Mouse (Mus musculus) yolk sac, embryonic 10.5 days (tissue): Measurements from ENCODE around the gene Prcc.

ENCODE experiments used
- DNase-seq: peaks from one replicate; pipeline ENCODE4 v3.0.0-alpha.2; 2017; ENCODE audit warnings: low spot score

Prcc gene

DNA sequence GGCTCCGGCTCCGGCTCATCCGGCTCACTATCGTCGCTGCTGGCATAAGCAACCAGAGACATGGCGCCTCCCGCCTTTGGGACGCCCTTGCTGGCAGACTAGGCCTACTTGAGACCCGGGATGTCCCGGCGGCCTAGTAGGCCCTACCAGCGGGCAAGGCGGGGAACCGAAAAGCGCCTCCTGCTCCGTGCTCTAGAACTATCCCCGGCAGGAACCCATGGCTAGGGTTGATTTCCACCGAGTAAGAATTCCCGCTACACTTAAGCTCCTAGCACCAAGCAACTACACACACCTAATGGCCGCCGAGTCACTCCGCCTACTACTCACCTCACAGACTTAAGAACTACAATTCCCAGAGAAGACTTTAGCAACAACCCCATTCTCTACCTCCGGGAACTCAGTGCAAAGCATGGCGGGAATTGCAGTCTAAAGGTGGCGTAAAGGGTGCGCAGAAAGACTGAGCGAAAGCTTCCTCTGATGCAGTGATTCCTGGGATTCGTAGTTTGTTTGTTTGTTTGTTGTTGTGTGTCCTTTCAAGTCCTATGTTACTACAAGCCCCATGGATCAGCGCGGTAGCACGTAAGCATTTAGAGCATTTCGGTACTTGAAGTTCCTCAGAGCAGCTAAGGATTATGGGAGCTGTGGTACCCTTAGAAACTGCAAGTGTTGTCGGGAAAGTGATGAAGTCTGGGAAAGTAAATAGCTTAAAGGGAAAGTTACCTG lies at the start of gene Prcc:
Prcc (minus strand) TSS at position 328 of the 723 bp plus-strand sequence.
- peak; percentile 97 for DNase-seq

- DNase-seq = no peak
These were observed 49.8 kb upstream of the Prcc start for GRCm38 (mm10) chr3:87935201-87935600.

DNA sequence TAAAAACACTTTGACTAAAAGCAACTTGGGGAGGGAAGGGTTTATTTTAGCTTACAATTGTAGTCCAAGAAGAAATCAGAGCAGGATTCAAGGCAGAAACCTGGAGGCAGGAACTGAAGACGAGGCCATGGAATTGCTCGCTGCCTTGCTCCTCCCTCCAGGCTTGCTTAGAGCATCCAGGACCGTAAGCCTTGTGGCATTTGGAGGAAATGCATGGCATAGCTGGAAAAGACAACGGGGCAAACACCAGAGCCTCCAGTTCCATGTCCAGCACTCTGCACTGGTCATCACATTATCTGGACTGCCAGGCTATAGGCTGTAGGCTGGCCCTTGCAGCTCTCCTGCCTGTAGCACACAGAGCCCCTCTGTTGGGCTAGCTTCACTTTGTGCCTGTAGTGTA lies 49.1 kb upstream of the Prcc start:
- DNase-seq = no peak

DNA sequence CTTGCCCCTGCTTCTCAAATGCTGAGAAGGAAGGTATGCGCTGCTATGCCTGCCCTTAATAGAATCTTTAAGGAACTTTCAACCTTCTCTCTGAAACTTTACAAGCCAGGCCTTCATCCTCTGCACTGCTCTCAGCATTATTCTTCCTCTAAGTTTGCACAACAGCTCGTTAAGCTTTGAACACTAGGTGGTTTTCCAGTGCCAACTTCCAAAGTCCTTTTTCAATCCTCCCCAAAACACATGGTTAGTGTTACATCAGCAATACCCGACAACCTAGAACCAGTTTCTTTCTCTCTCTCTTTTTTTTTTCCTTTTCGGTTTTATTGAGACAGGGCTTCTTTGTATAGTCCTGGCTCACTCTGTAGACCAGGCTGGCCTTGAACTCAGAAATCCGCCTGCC lies 48.6 kb upstream of the Prcc start:
- no peak for DNase-seq

- peak; percentile 98 for DNase-seq
These were observed 44.8 kb upstream of the Prcc start, which contains the start of the genes Isg20l2 and Rrnad1 for GRCm38 (mm10) chr3:87930078-87930795. Gene Isg20l2 (plus strand): TSS chr3:87930314. Gene Rrnad1 (minus strand): TSS chr3:87930717.

- DNase-seq = no peak
These were observed 44.1 kb upstream of the Prcc start for GRCm38 (mm10) chr3:87929341-87930077.

- no peak for DNase-seq
These were observed 42.0 kb upstream of the Prcc start for GRCm38 (mm10) chr3:87927452-87927851.

GRCm38 (mm10) chr3:87924996-87925395 lies 39.6 kb upstream of the Prcc start:
- no peak for DNase-seq

DNA sequence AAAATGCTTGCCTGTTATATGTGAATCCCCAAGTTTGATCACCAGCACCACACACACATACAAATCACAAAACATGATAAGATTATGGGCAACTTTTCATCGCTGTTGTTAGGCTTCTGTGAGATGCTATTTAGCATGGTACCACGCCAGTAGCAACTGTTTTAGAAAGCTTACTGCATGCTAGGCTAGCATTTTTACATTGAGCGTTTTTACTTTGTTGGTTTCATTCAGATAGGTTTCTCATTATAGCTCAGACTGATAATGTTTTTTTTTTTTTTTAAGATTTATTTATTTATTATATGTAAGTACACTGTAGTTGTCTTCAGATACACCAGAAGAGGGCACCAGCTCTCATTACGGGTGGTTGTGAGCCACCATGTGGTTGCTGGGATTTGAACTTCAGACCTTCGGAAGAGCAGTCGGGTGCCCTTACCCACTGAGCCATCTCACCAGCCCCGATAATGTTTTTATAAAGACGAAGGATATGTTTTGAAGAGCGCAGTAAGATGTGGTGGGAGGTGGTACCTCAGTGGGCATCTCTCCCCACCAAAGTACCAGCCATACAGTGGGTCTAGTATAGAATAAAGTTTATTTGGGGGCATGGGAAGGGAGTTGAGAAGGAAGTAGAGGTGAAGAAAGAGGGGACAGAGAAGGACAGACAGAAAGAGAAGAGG lies 35.0 kb upstream of the Prcc start:
- no peak for DNase-seq

DNA sequence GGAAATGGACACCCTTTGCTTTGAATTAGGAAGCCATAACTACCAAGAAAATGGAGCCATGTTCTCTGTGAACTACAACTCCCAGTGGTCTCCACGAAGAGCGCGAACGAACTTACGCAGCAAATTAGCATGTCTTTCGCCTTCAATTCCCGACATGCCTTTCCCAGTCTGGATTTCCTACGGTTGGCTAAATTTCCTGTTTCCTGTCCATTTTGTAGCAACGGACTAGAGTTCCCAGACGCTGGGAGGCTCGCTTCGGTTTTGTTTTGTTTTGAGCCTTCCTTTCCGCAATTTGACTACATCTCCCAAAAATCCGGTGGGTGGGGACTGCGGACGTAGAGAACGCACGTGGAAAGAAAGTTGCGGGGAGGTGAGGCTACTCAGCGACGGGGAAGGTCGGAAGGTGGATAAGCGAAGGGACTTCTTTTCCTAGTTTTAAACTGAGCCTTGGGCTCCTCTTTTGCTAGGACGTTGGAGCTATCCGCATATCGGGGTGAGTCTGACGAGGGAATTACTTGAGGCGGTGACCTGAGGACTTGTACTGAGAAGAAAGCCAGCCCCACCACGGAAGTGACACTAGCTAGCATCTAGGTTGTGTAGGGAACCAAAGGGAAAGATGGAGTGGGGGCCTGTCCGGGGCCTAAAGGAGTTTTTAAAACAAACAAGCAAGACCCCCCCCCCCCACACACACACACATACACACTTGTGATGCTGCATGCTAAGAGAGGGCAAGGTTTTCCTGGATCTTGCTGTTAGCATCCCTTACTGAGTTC lies 34.1 kb upstream of the Prcc start, which contains the start of gene Mrpl24:
Mrpl24 (plus strand) TSS at position 171 of the 773 bp plus-strand sequence.
- DNase-seq = peak; percentile 86

- no peak for DNase-seq
These were observed 33.1 kb upstream of the Prcc start for GRCm38 (mm10) chr3:87918551-87918950.

- DNase-seq = no peak
These were observed 31.6 kb upstream of the Prcc start for GRCm38 (mm10) chr3:87916990-87917389.

DNA sequence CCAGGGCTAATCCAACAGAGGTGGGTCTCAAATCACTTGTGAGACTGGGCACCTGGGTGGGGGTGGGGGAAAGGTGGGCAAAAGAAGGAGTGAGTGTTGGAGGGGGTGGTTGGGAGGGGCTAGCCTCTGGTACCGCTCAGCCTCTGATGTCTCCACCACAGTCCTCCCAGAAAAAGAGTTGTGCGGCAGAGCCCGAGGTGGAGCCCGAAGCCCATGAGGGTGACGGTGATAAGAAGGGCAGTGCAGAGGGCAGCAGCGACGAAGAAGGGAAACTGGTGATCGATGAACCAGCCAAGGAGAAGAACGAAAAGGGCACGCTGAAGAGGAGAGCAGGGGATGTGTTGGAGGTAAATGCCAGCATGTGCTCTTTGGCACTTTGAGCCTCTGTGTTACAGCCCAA lies 28.5 kb upstream of the Prcc start:
- no peak for DNase-seq

GRCm38 (mm10) chr3:87913491-87913890 lies 28.1 kb upstream of the Prcc start:
- no peak for DNase-seq

GRCm38 (mm10) chr3:87910573-87911141 lies 25.2 kb upstream of the Prcc start:
- DNase-seq = peak; percentile 95

DNA sequence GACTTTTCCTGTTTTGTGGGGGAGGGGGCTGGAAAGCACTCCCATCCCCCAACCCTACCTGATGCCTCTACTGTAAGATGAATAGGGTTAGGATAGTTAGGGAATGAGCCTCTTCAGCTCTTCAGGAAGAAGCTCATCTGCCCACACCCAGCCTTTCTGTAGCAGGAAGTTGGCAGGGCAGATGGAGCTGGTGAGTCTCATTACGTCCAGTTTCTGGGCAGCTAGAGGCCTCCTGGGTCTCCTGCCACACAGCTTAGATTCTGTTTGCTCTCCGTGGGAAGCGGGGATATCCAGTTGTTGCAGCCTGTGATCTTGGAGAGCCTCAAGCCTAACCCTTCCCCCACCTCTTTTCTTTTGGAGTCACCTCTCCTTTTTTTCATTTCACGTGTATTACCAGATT lies 24.5 kb upstream of the Prcc start:
- peak; percentile 27 for DNase-seq

DNA sequence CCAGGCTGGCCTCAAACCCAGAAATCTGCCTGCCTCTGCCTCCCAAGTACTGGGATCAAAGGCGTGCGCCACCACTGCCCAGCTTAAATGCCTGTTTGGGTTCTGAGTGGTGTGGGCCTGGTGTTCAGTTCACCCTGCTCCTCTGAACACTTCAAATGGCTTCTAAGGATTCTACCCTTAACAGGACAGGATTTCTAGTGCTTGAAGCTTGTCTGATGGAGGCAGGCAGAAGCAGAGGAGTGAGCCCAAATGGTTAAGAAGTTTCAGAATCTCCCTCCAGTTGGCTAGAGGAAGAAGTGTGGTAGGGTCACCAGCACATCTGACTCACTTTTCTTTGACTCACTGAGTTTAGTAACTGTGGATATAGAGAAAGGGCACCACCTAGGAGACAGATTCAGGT lies 24.0 kb upstream of the Prcc start:
- no peak for DNase-seq

DNA sequence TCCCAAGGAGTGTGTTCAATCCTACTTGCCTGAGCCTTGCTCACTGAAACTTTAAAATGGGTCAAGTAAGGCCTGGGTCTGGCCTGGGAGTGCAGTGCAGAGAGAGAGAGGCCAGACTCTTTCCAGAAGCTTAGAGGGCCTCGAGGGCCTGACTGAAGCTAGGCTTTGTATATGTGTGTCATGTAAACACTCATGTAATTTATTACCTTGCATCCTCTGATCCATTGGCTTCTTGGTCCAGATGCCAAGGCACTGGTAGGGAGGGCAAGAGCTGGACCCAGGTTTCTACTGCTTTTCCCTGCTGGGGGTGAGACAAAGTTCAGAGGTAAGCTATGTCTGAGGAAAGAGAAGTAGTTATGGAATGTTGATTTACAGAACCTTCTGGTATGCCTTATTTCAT lies 22.5 kb upstream of the Prcc start:
- no peak for DNase-seq

DNA sequence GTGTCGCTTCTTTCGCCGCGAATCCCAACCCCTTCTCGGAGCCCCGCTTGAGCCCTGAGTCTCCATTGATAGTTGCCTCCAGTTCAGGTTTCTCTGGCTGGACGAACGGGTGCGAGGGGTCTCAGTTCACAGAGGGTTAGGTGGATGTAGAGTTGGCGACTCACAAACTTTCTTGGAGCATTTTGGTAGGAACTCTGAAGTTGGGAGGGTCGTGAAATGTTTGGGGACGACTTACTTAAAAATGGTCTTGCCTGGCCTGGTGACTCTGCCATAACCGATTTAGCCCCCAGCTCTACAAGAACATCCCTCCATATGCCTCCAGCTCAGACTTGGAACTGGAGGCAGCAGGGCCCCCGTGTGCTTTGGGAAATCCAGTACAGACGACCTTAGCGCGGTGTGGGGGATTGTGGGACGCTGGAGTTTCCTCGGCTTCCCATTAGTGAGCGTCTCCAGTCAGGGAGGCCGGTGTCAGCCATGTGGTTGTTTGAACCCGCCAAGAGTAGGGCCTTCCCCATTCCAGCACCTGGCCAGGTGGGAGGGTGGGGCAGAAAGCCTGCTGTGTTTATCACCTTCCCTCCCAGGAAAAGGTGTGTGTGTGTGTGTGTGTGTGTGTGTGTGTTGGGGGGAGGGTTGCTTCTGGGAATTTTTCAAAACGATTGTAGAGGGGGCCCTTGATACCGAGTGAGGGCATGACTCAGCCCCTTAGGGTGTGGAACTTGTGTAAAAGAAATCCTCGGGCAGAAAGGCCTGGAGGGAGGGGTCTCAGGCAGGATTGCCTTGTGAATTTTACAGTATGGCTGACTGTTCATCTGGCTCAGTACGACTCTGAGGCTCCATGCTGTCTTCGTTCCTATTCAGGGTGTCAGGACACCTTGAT lies 21.8 kb upstream of the Prcc start:
- peak; percentile 74 for DNase-seq

DNA sequence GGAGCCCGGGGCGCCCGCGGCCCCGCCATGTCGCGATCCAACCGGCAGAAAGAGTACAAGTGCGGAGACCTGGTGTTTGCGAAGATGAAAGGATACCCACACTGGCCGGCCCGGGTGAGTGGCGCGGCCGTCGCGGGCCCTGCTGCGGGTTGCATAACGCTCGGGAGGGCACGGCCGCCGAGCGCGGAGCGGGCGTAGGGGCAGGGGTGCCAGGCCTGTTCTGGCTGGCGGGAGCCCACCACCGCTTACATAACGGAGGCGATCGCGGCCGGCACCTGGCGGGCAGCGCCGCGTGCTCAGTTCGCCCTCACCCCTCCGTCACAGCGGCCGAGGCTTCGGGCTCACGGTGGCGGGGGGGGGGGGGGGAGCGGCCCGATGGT lies 21.2 kb upstream of the Prcc start:
- DNase-seq = peak; percentile 48
